Mouse (Mus musculus) gastrocnemius, postnatal 4 days (tissue): Measurements from ENCODE around the gene Kpna6. TPM values are rescaled to one million over a fixed set of nuclear protein-coding genes. Genes with fewer than 3 reads are reported as not detected.

ENCODE experiments used
- DNase-seq, 2 experiments: peaks; one replicate each; pipeline ENCODE4 v3.0.0; 2021 to 2022; ENCODE audit warnings: low spot score in 2 of 2, mixed read lengths in 2 of 2
- microRNA-seq: library from miRNA; unstranded; fragments of <30 nt; microRNA quantifications from one replicate; pipeline ENCODE4 v1.2.0, GENCODE M21; 2021
- total RNA-seq, 2 experiments: library from RNA; stranded (reverse); gene quantifications; 2 replicates each; pipeline ENCODE4 v1.2.3; 2021

The Kpna6 gene
- total RNA-seq, 2 experiments from 2014 or later = 54.4 to 63.4 TPM

GRCm38 (mm10) chr4:129618786-129619691 is 53.5 kb downstream of the Kpna6 start, which contains the start of gene Iqcc:
Iqcc (minus strand) TSS chr4:129619099.
- peak; percentile 92 to 96 for DNase-seq

GRCm38 (mm10) chr4:129618031-129618430 is 54.5 kb downstream of the Kpna6 start:
- no peak for DNase-seq

GRCm38 (mm10) chr4:129617121-129617641 is 55.4 kb downstream of the Kpna6 start:
- DNase-seq = no peak

GRCm38 (mm10) chr4:129616631-129617030 is 55.9 kb downstream of the Kpna6 start:
- no peak for DNase-seq

- DNase-seq = no peak
Measured at GRCm38 (mm10) chr4:129615801-129616290, 56.7 kb downstream of the Kpna6 start.

GRCm38 (mm10) chr4:129614093-129614492 is 58.5 kb downstream of the Kpna6 start, which contains the start of gene Dcdc2b:
Dcdc2b (minus strand) TSS chr4:129614257.
- no peak for DNase-seq

- DNase-seq = no peak
Measured at GRCm38 (mm10) chr4:129610472-129610871, 62.1 kb downstream of the Kpna6 start.

- DNase-seq = no peak
Measured at GRCm38 (mm10) chr4:129610026-129610425, 62.5 kb downstream of the Kpna6 start.

- no peak for DNase-seq
Measured at GRCm38 (mm10) chr4:129609139-129609631, 63.4 kb downstream of the Kpna6 start.

- DNase-seq = peak; percentile 56 to 80
Measured at GRCm38 (mm10) chr4:129608426-129609025, 64.0 kb downstream of the Kpna6 start.

GRCm38 (mm10) chr4:129600233-129601158 is 72.1 kb downstream of the Kpna6 start, which contains the start of the genes Eif3i and Tmem234:
Eif3i (minus strand) TSS chr4:129600648.
Tmem234 (plus strand) TSS chr4:129600668.
- DNase-seq = peak; percentile 67 to 83

Small RNA genes lying within 50 kb of the gene (microRNA-seq; reads per million reads assigned to microRNA genes)
- gene Mir7016 = not detected

Other genes with a start within 250 kb of the Kpna6 start
- not detected for gene Zbtb8b, start 231.9 kb downstream of the Kpna6 start, total RNA-seq
- gene Bsdc1, start 211.2 kb downstream of the Kpna6 start, total RNA-seq = 10 to 100 TPM; 32.2 to 35.2 TPM
- gene Tssk3, start 181.7 kb downstream of the Kpna6 start, total RNA-seq = not detected
- not detected for gene Fam229a, start 181.6 kb downstream of the Kpna6 start, total RNA-seq
- 10 to 100 TPM; 63.2 to 63.9 TPM for gene Marcksl1, start 159.2 kb downstream of the Kpna6 start, total RNA-seq
- gene Hdac1, start 130.1 kb downstream of the Kpna6 start, total RNA-seq = 10 to 100 TPM; 39.5 to 42.1 TPM
- 1 to 10 TPM in 1 of 2 experiments, under 1 TPM in 1; 0.34 to 2.0 TPM for gene Lck, start 99.1 kb downstream of the Kpna6 start, total RNA-seq
- gene Fam167b, start 94.2 kb downstream of the Kpna6 start, total RNA-seq = 1 to 10 TPM; 1.2 to 1.3 TPM
- 100 to 1,000 TPM; 167 to 176 TPM for gene Eif3i, start 72.1 kb downstream of the Kpna6 start, total RNA-seq
- 10 to 100 TPM; 65.2 to 68.4 TPM for gene Tmem234, start 72.1 kb downstream of the Kpna6 start, total RNA-seq
- gene Dcdc2b, start 58.5 kb downstream of the Kpna6 start, total RNA-seq = 1 to 10 TPM; 1.6 to 2.7 TPM
- gene Iqcc, start 53.7 kb downstream of the Kpna6 start, total RNA-seq = 10 to 100 TPM; 13.2 to 13.6 TPM
- gene Ccdc28b, start 48.8 kb downstream of the Kpna6 start, total RNA-seq = 10 to 100 TPM; 44.7 to 51.2 TPM
- 10 to 100 TPM; 53.7 to 56.0 TPM for gene Txlna, start 31.7 kb downstream of the Kpna6 start, total RNA-seq
- gene Tmem39b, start 24.1 kb upstream of the Kpna6 start, total RNA-seq = 1 to 10 TPM; 7.3 to 7.8 TPM
- 10 to 100 TPM; 75.8 to 77.4 TPM for gene Khdrbs1, start 69.5 kb upstream of the Kpna6 start, total RNA-seq
- 100 to 1,000 TPM; 406 to 430 TPM for gene Ptp4a2, start 138.5 kb upstream of the Kpna6 start, total RNA-seq